ENCODE assay signal across 30 mouse cellular contexts in the genomic region with DNA sequence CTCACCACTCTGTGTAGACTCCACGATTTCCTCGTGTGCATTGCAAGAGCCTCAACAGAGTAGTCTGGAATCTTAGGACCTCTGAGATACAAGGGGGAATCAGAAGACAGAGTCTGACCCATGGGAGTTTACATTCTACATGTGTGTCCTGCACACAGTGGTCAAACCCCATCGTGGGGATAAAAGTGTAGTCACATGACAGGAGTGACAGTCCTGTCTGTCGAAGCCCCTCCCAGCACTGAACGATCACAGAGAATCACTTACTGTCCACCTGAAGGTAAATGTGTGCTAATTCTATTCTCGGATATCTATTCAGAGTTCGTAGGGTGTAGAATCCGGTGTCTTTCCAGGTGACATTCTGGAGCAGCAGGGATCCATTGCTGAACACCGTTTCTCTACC. TPM values are rescaled to one million over a fixed set of nuclear protein-coding genes. Genes with fewer than 3 reads are reported as not detected.
"Had no signal": no experiment of that assay in that cellular context is flagged by ENCODE, and none has a peak within 500 bp of the region (broad histone marks: within the 10 kb centered on the region; RNA-seq: fewer than 3 reads in every experiment).

No protein-coding gene starts in this region.

- H3K4me2 ChIP-seq: limb, embryonic 12.5 days; limb, embryonic 15.5 days; liver, embryonic 11.5 days; liver, embryonic 15.5 days; midbrain, embryonic 11.5 days; neural tube, embryonic 12.5 days; neural tube, embryonic 15.5 days had no signal

- H3K27ac ChIP-seq: limb, embryonic 12.5 days; limb, embryonic 15.5 days; liver, embryonic 15.5 days; neural tube, embryonic 12.5 days; neural tube, embryonic 15.5 days had no signal

- H3K4me1 ChIP-seq: limb, embryonic 12.5 days; limb, embryonic 15.5 days; liver, embryonic 15.5 days; neural tube, embryonic 12.5 days; neural tube, embryonic 15.5 days had no signal

- H3K9ac ChIP-seq: limb, embryonic 12.5 days; limb, embryonic 15.5 days; liver, embryonic 15.5 days; neural tube, embryonic 12.5 days; neural tube, embryonic 15.5 days had no signal

- DNase-seq: kidney, adult 18-20 months; kidney, adult 9 months; kidney, postnatal 14 days; kidney, postnatal 4 days; lung, adult 2 months; lung, postnatal 14 days; lung, postnatal 4 days; midbrain, embryonic 14.5 days; right cerebral cortex, adult 18-20 months; right cerebral cortex, postnatal 14 days; right cerebral cortex, postnatal 4 days; thymus, adult 2 months; thymus, postnatal 14 days; thymus, postnatal 4 days had no signal

- H3K27me3 ChIP-seq: limb, embryonic 15.5 days; liver, embryonic 15.5 days; neural tube, embryonic 12.5 days; neural tube, embryonic 15.5 days had no signal

- H3K36me3 ChIP-seq: limb, embryonic 12.5 days; limb, embryonic 15.5 days; liver, embryonic 15.5 days; neural tube, embryonic 12.5 days; neural tube, embryonic 15.5 days had no signal

- H3K4me3 ChIP-seq: limb, embryonic 12.5 days; limb, embryonic 15.5 days; liver, embryonic 15.5 days; neural tube, embryonic 12.5 days; neural tube, embryonic 15.5 days had no signal

- H3K9me3 ChIP-seq: limb, embryonic 12.5 days; limb, embryonic 15.5 days; liver, embryonic 15.5 days; neural tube, embryonic 12.5 days; neural tube, embryonic 15.5 days had no signal

RNA-seq across cellular contexts. Expression of gene Psg17, which starts 3.1 kb away (rescaled TPM):
- total RNA-seq: layer of hippocampus, adult 18-20 months; layer of hippocampus, postnatal 14 days; left cerebral cortex, adult 8-10 months; left cerebral cortex, postnatal 14 days; megakaryocyte progenitor cell, adult 5-6 weeks had no signal
- polyA plus RNA-seq: kidney, embryonic 16.5 days; limb, embryonic 15.5 days; liver, embryonic 15.5 days; midbrain, embryonic 11.5 days; midbrain, embryonic 14.5 days; neural tube, embryonic 12.5 days; neural tube, embryonic 15.5 days had no signal

RNA-seq across cellular contexts. Expression of gene Psg19, which starts 20.0 kb away (rescaled TPM):
- total RNA-seq: layer of hippocampus, adult 18-20 months; layer of hippocampus, postnatal 14 days; left cerebral cortex, adult 8-10 months; left cerebral cortex, postnatal 14 days; megakaryocyte progenitor cell, adult 5-6 weeks; megakaryocyte-erythroid progenitor cell, adult 5-6 weeks had no signal
- polyA plus RNA-seq: kidney, embryonic 16.5 days; limb, embryonic 12.5 days; limb, embryonic 15.5 days; liver, embryonic 11.5 days; liver, embryonic 15.5 days; lung, adult 2 months; lung, embryonic 16.5 days; midbrain, embryonic 11.5 days; midbrain, embryonic 14.5 days; neural tube, embryonic 12.5 days; neural tube, embryonic 15.5 days; stomach, embryonic 14.5 days; thymus, adult 2 months had no signal

RNA-seq across cellular contexts. Expression of gene Mill2, which starts 21.5 kb away (rescaled TPM):
- total RNA-seq: megakaryocyte-erythroid progenitor cell, adult 5-6 weeks had no signal
- polyA plus RNA-seq: limb, embryonic 12.5 days had no signal
